Mouse (Mus musculus) heart, embryonic 11.5 days (tissue): ENCODE results near the gene Adh5. TPM values are rescaled to one million over a fixed set of nuclear protein-coding genes. Genes with fewer than 3 reads are reported as not detected.

Source experiments
- ATAC-seq: fragments of 200-750 bp; cut with Nextera tagmentation; replicated peaks from 2 replicates; pipeline ENCODE4 v1.8.0; 2017; ENCODE audit warnings: moderate library complexity; ENCODE audit not compliant: insufficient number of reproducible peaks, low FRiP score, low TSS enrichment
- H3K27ac ChIP-seq: fragments of 300-500 bp; sonication (generic); 2 replicates; pipeline ENCODE4 v1.5.1; 2014; ENCODE audit warnings: mild to moderate bottlenecking, low read depth, low read length
- H3K27me3 ChIP-seq: fragments of 300-500 bp; sonication (generic); 2 replicates; pipeline ENCODE4 v1.6.1; 2014; ENCODE audit warnings: mild to moderate bottlenecking, low read length, mixed read lengths; ENCODE audit not compliant: control insufficient read depth, insufficient read depth
- H3K36me3 ChIP-seq: fragments of 300-500 bp; sonication (generic); 2 replicates; pipeline ENCODE4 v1.6.1; 2014; ENCODE audit warnings: mild to moderate bottlenecking, low read length, moderate library complexity, mixed read lengths; ENCODE audit not compliant: control insufficient read depth, insufficient read depth
- H3K4me1 ChIP-seq: fragments of 300-500 bp; sonication (generic); 2 replicates; pipeline ENCODE4 v1.6.1; 2014; ENCODE audit warnings: low read length; ENCODE audit not compliant: control insufficient read depth, insufficient read depth
- H3K4me2 ChIP-seq: fragments of 300-500 bp; sonication (generic); 2 replicates; pipeline ENCODE4 v1.6.1; 2014; ENCODE audit warnings: mild to moderate bottlenecking, moderate library complexity
- H3K4me3 ChIP-seq: fragments of 300-500 bp; sonication (generic); 2 replicates; pipeline ENCODE4 v1.5.1; 2014; ENCODE audit warnings: low read depth, low read length
- H3K9ac ChIP-seq: fragments of 300-500 bp; sonication (generic); 2 replicates; pipeline ENCODE4 v1.6.1; 2014; ENCODE audit warnings: mild to moderate bottlenecking, low read depth, low read length, moderate library complexity
- H3K9me3 ChIP-seq: fragments of 300-500 bp; sonication (generic); replicated peaks from 2 replicates; pipeline ENCODE4 v1.6.1; 2016; ENCODE audit warnings: low read length; ENCODE audit not compliant: control insufficient read depth
- WGBS: fragments of 180-500 bp; shearing (Covaris S2); extraction: QIAGEN DNeasy Blood & Tissue Kit; methylation state at CpG from one replicate; pipeline ENCODE4 v1.1.7; 2014; ENCODE audit not compliant: insufficient replicate concordance; 5-methylcytosine and 5-hydroxymethylcytosine counted together
- polyA plus RNA-seq: library from polyadenylated mRNA; unstranded; fragments of >200 nt; fragmentation: Nextera tagmentation; extraction: Ambion mirVana; gene quantifications from 2 replicates; pipeline ENCODE4 v1.2.1, GENCODE M21; 2014

Adh5 gene
- polyA plus RNA-seq: 166 and 176 TPM in 2 replicates

DNA sequence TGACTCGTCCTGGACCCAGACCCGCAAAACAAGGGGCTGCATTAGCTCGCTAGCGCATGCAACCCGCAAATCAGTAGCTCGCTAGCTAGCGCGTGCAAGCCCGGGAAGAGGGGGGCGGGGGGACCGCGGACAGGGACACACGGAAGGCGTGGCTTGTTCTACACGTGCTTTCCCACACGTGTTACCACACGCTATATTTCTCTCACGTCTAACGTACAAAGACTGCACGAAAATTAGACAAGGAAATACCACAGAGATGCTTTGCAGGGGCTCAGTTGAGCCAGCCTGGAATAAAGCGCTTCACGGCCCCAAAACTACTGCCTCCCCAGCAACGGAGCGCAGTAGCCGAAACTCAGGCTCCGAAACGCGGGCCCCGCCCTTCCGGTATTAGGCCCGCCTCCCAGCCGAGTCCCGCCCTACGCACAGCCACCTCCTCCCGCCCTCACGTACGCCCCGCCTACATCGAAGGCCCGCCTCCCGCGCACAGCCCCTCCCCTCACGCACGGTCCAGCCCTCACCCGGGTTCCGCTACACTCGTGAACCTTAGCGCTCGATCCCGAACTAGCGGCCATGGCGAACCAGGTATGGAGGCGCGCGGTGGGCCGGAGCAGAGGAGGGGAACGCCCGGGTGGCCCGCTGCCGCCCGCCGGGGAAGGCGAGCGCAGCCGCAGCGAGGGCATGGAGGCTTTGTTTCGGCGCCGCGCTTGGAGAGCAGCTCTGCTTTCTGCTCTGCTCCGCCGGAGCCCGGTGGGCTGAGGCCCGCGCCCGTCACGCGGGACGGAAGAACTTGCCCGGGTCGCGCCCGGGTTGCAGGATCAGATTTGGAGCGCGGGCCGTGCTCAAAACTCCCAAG is at the start of gene Adh5:
Gene Adh5 (plus strand): TSS at position 482 of the 853 bp plus-strand sequence.
- Histone ChIP-seq H3K27ac (peak within 1 kb of the TSS; percentile 87), H3K4me1 (peaks cover 13% of the 10 kb centered on the region), H3K4me3 (peak within 1 kb of the TSS; percentile 91), H3K27me3 (no peaks in the 10 kb centered on the region), H3K4me2 (peak within 1 kb of the TSS; percentile 80), H3K9me3 (no peaks in the 10 kb centered on the region), H3K9ac (peak within 1 kb of the TSS; percentile 97), H3K36me3 (peaks cover 11% of the 10 kb centered on the region)
- WGBS: under 1% methylated on average over 86 of the region's 86 CpGs
- peak; percentile 100 for ATAC-seq

GRCm38 (mm10) chr3:138404872-138405271 is 38.0 kb upstream of the Adh5 start:
- WGBS: 75% methylated on average over 3 of the region's 3 CpGs
- Histone ChIP-seq H3K4me2 (no peak overlapping the region), H3K4me1 (no peaks in the 10 kb centered on the region), H3K36me3 (no peaks in the 10 kb centered on the region), H3K9me3 (no peaks in the 10 kb centered on the region), H3K4me3 (no peak overlapping the region), H3K9ac (no peak overlapping the region), H3K27me3 (no peaks in the 10 kb centered on the region), H3K27ac (no peak overlapping the region)
- ATAC-seq: no peak

DNA sequence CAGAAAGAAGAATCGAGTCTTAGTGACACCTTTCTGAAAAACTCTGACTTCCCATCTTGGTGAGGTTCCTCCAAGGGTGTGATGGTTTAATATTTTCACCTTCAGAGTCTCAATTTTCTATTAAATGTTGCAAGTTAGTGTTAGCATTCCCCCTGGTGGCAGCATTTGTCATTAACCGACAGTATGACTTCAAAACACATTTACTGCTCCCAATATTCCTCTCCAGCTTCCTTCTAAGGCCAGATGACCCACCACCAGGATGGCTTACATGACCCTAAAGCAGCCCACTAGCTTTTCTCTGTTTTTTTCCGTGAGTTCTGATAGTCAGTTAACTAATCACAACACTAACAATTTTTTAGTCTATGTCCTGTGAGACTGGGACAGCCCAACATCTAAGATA is 37.6 kb upstream of the Adh5 start:
- Histone ChIP-seq H3K4me3 (no peak overlapping the region), H3K27ac (no peak overlapping the region), H3K36me3 (no peaks in the 10 kb centered on the region), H3K9me3 (no peaks in the 10 kb centered on the region), H3K4me2 (no peak overlapping the region), H3K9ac (no peak overlapping the region), H3K4me1 (no peaks in the 10 kb centered on the region), H3K27me3 (no peaks in the 10 kb centered on the region)
- 37% methylated on average over 3 of the region's 3 CpGs for WGBS
- no peak for ATAC-seq

DNA sequence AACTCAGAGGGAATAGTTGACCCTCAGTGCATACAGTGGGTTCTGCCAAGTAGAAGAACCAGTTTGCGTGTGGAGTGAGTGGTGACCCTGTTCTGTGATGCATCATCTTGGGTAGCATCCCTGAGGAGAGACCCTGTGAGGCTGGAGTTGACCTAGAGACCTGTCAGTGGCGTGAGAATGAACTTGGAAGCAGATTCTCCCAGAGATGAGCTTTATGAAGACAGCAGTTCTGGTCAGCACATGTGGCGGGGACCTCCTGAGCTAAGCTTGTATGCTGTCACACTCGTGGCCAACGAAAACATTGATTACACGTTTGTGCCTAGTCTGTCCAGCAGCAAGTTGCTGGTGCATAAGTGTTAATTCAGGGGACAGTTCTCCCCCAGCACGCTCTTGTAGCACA is 37.1 kb upstream of the Adh5 start:
- WGBS: 71% methylated on average over 7 of the region's 7 CpGs
- no peak overlapping the region for H3K4me2 ChIP-seq
- ATAC-seq: no peak
- H3K36me3 ChIP-seq: no peaks in the 10 kb centered on the region
- no peak overlapping the region for H3K9ac ChIP-seq
- H3K9me3 ChIP-seq: no peaks in the 10 kb centered on the region
- no peak overlapping the region for H3K27ac ChIP-seq
- H3K4me3 ChIP-seq: no peak overlapping the region
- no peaks in the 10 kb centered on the region for H3K4me1 ChIP-seq
- H3K27me3 ChIP-seq: no peaks in the 10 kb centered on the region

GRCm38 (mm10) chr3:138407920-138408319 is 35.0 kb upstream of the Adh5 start:
- ATAC-seq: no peak
- WGBS: 92% methylated on average over 1 of the region's 1 CpGs

GRCm38 (mm10) chr3:138409585-138409984 is 33.3 kb upstream of the Adh5 start:
- H3K27ac ChIP-seq: no peak overlapping the region
- H3K36me3 ChIP-seq: no peaks in the 10 kb centered on the region
- H3K4me1 ChIP-seq: no peaks in the 10 kb centered on the region
- no peaks in the 10 kb centered on the region for H3K9me3 ChIP-seq
- WGBS: 63% methylated on average over 1 of the region's 1 CpGs
- H3K4me2 ChIP-seq: no peak overlapping the region
- no peak overlapping the region for H3K4me3 ChIP-seq
- H3K27me3 ChIP-seq: no peaks in the 10 kb centered on the region
- H3K9ac ChIP-seq: no peak overlapping the region
- ATAC-seq: no peak

More at GRCm38 (mm10) chr3:138407920-138408319, 35.0 kb upstream of the Adh5 start:
- Histone ChIP-seq H3K27ac (no peak overlapping the region), H3K27me3 (no peaks in the 10 kb centered on the region), H3K9me3 (no peaks in the 10 kb centered on the region), H3K4me3 (no peak overlapping the region), H3K36me3 (no peaks in the 10 kb centered on the region), H3K4me1 (no peaks in the 10 kb centered on the region), H3K9ac (no peak overlapping the region), H3K4me2 (no peak overlapping the region)

- no peak overlapping the region for H3K9ac ChIP-seq
- H3K36me3 ChIP-seq: no peaks in the 10 kb centered on the region
- no peaks in the 10 kb centered on the region for H3K27me3 ChIP-seq
- H3K9me3 ChIP-seq: no peaks in the 10 kb centered on the region
- ATAC-seq: no peak
- H3K4me2 ChIP-seq: no peak overlapping the region
- H3K27ac ChIP-seq: no peak overlapping the region
- WGBS: 76% methylated on average over 3 of the region's 3 CpGs
- no peaks in the 10 kb centered on the region for H3K4me1 ChIP-seq
- H3K4me3 ChIP-seq: no peak overlapping the region
These were observed 32.7 kb upstream of the Adh5 start for GRCm38 (mm10) chr3:138410211-138410610.

GRCm38 (mm10) chr3:138415121-138415690 is 27.7 kb upstream of the Adh5 start, which contains the start of gene Adh4:
Gene Adh4 (plus strand): TSS chr3:138415466.
- Histone ChIP-seq H3K27ac (no peak within 1 kb of the TSS), H3K9ac (no peak within 1 kb of the TSS), H3K27me3 (no peaks in the 10 kb centered on the region), H3K4me3 (no peak within 1 kb of the TSS), H3K4me1 (no peaks in the 10 kb centered on the region), H3K9me3 (no peaks in the 10 kb centered on the region), H3K36me3 (no peaks in the 10 kb centered on the region), H3K4me2 (no peak within 1 kb of the TSS)
- ATAC-seq: no peak
- WGBS: 74% methylated on average over 6 of the region's 6 CpGs
